Mouse (Mus musculus) hindbrain, embryonic 13.5 days (tissue): ENCODE data around the gene Tex2. TPM values are rescaled to one million over a fixed set of nuclear protein-coding genes. Genes with fewer than 3 reads are reported as not detected.
"Not testable (repeated sequence)": the region's sequence is repeated elsewhere in the genome, so short reads cannot be mapped to it uniquely, and the experiment has no call there.

Experiments used
- ATAC-seq: fragments of 200-750 bp; cut with Nextera tagmentation; 2 replicates; pipeline ENCODE4 v1.8.0; 2017; ENCODE audit warnings: moderate TSS enrichment; ENCODE audit not compliant: low FRiP score
- H3K27ac ChIP-seq: fragments of 300-500 bp; sonication (generic); 2 replicates; pipeline ENCODE4 v1.5.1; 2015; ENCODE audit warnings: inconsistent platforms, mild to moderate bottlenecking, moderate library complexity
- H3K27me3 ChIP-seq: fragments of 300-500 bp; sonication (generic); 2 replicates; pipeline ENCODE4 v1.6.1; 2015; ENCODE audit warnings: mild to moderate bottlenecking, inconsistent platforms
- H3K36me3 ChIP-seq: fragments of 300-500 bp; sonication (generic); 2 replicates; pipeline ENCODE4 v1.6.1; 2015; ENCODE audit warnings: mild to moderate bottlenecking, inconsistent platforms
- H3K4me1 ChIP-seq: fragments of 300-500 bp; sonication (generic); replicated peaks from 2 replicates; pipeline ENCODE4 v1.6.1; 2015; ENCODE audit warnings: inconsistent platforms
- H3K4me2 ChIP-seq: fragments of 300-500 bp; sonication (generic); 2 replicates; pipeline ENCODE4 v1.6.1; 2015; ENCODE audit warnings: inconsistent platforms, mild to moderate bottlenecking, moderate library complexity
- H3K4me3 ChIP-seq: fragments of 300-500 bp; sonication (generic); 2 replicates; pipeline ENCODE4 v1.5.1; 2015; ENCODE audit warnings: mild to moderate bottlenecking, inconsistent platforms
- H3K9ac ChIP-seq: fragments of 300-500 bp; sonication (generic); 2 replicates; pipeline ENCODE4 v1.6.1; 2015; ENCODE audit warnings: mild to moderate bottlenecking, inconsistent platforms
- H3K9me3 ChIP-seq: fragments of 300-500 bp; sonication (generic); 2 replicates; pipeline ENCODE4 v1.6.1; 2016; ENCODE audit warnings: inconsistent platforms
- WGBS: fragments of 180-500 bp; shearing (Covaris S2); methylation state at CpG from one replicate; pipeline ENCODE4 v1.1.7; 2015; 5-methylcytosine and 5-hydroxymethylcytosine counted together
- polyA plus RNA-seq: library from polyadenylated mRNA; unstranded; fragments of >200 nt; fragmentation: Nextera tagmentation; extraction: Ambion mirVana; gene quantifications from 2 replicates; pipeline ENCODE4 v1.2.1, GENCODE M21; 2015

Gene Tex2
- polyA plus RNA-seq, 1 experiment from 2014 or later, result 21.7 TPM

DNA sequence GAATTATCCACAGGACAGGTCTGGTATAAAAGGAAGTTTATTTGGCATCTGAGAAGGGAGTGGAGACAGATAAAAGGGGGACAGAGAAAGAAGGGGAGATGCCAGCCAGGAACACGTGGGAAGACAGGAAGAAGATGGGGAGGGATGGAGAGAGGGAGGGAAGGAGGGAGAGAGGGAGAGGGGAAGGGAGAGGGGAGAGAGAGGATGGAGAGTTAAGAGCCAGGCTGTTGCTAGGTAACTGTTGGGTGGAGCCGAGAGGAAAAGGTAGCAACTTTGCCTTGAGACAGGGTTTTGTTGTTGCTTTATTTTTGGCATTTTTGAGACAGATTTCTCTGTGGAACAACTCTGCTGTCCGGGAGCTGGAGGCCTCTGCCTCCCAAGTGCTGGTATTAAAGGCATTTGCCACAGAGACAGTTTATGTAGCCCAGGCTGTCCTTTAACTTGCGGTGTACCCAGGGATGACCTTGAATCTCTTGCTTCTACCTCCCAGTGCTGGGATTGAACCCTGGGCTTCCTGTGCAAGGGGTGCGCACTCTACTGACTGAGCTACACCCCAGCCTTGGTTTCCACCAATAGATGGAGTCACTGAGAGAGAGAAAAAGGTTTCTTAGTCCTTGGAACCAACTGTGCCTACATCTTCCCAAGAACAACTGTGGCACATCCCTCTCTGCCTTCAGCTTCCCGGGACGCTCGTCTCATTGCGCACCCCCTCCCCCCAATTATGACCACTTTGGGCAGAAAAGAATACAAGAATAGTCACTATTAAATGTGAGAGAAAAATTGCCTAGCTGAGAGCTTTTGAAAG is 25.5 kb upstream of the Tex2 start:
- no peak for ATAC-seq
- no peak overlapping the region for H3K4me3 ChIP-seq
- peaks cover 19% of the 10 kb centered on the region; the same call in 1 of the 2 replicates for H3K27me3 ChIP-seq
- H3K36me3 ChIP-seq, result no peaks in the 10 kb centered on the region
- H3K4me2 ChIP-seq, result no peak overlapping the region
- 36% methylated on average over 9 of the region's 9 CpGs for WGBS
- no peak overlapping the region for H3K27ac ChIP-seq
- H3K4me1 ChIP-seq, result peaks cover 16% of the 10 kb centered on the region
- H3K9ac ChIP-seq, result no peak overlapping the region
- H3K9me3 ChIP-seq, result no peaks in the 10 kb centered on the region

DNA sequence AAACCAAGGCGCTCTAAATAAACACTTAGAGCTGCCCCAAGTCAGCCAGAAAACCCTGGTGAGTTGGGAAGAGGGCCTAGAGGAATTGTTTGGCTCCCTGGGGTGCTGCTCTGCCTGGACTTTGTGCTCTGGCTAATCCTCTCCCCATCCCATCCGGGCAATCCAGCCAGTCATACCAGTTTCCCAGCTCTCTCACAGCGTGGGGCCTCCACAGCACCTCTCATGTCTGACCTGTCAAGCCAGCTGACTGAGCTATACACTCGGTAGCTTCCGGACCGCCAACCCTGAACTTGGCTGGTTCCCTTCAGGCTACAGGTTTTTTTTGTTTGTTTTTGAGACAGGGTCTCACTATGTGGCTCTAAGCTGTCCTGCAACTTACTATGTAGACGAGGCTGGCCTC is 24.5 kb upstream of the Tex2 start:
- Histone ChIP-seq H3K36me3 (no peaks in the 10 kb centered on the region), H3K4me1 (peaks cover 16% of the 10 kb centered on the region), H3K4me3 (no peak overlapping the region), H3K27me3 (peaks cover 19% of the 10 kb centered on the region; the same call in 1 of the 2 replicates), H3K27ac (no peak overlapping the region), H3K4me2 (no peak overlapping the region), H3K9ac (no peak overlapping the region), H3K9me3 (peaks cover under 1% of the 10 kb centered on the region; the same call in 1 of the 2 replicates)
- no peak for ATAC-seq
- WGBS, result 13% methylated on average over 7 of the region's 7 CpGs

DNA sequence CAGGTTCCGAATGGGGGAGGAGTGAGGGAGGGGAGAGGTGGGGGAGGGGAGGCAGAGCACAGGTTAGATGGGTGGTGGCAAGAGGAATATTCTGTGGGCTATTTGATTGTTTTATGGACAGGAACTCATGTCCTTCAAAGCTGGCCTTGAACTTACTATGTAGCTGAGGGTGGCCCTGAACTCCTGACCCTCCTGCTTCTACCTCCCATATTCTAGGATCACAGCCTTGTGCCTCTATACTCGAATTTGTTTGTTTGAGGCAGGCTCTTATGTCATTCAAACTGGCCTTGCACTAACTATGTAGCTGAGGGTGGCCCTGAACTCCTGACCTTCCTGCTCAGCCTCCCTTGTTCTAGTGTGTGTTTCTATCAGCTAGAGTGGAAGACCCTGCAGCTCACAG is 22.7 kb upstream of the Tex2 start:
- peaks cover 17% of the 10 kb centered on the region; the same call in 1 of the 2 replicates for H3K27me3 ChIP-seq
- H3K27ac ChIP-seq, result no peak overlapping the region
- H3K4me3 ChIP-seq, result no peak overlapping the region
- ATAC-seq, result no peak
- peaks cover 7% of the 10 kb centered on the region; the same call in 1 of the 2 replicates for H3K9me3 ChIP-seq
- 68% methylated on average over 2 of the region's 2 CpGs for WGBS
- H3K4me2 ChIP-seq, result no peak overlapping the region
- H3K9ac ChIP-seq, result no peak overlapping the region
- peaks cover 16% of the 10 kb centered on the region for H3K4me1 ChIP-seq
- H3K36me3 ChIP-seq, result no peaks in the 10 kb centered on the region

DNA sequence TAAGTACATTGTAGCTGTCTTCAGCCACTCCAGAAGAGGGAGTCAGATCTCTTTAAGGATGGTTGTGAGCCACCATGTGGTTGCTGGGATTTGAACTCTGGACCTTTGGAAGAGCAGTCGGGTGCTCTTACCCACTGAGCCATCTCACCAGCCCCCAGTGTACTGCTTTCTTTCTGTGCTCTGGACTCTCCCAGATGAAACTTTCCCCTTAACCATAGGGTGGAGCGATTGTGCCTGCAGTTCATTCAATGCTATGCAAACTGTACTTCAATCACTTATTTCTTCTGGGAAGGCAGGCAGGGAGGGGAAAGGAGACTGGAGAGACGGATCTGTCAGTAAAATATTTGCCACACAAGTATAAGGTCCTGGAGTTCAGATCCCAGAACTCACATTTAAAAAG is 21.0 kb upstream of the Tex2 start:
- not testable (repeated sequence) for H3K27ac ChIP-seq, ATAC-seq, H3K27me3 ChIP-seq, H3K9me3 ChIP-seq, H3K4me2 ChIP-seq, H3K9ac ChIP-seq, H3K36me3 ChIP-seq, H3K4me3 ChIP-seq
- peaks cover 10% of the 10 kb centered on the region for H3K4me1 ChIP-seq
- 92% methylated on average over 3 of the region's 3 CpGs for WGBS

DNA sequence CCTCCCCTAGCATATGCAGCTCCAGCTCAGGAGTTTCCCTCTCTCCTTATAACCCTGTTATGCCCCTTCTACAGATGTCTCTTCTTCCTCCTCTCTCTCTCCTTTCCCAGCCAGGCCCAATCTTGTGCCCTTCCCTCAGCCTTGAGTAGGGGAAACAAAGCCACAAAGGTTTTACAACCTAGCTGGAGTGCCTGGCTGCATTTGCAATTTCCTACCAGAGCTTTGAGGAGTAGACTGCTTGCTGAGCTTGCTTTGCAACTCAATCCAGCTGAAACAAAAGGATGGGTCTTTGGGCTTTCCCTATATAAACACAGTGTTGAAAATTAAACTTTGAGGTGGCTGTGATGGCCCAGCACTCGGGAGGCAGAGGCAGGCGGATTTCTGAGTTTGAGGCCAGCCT is 20.2 kb upstream of the Tex2 start:
- H3K27ac ChIP-seq, result no peak overlapping the region
- no peak for ATAC-seq
- 93% methylated on average over 2 of the region's 2 CpGs for WGBS

DNA sequence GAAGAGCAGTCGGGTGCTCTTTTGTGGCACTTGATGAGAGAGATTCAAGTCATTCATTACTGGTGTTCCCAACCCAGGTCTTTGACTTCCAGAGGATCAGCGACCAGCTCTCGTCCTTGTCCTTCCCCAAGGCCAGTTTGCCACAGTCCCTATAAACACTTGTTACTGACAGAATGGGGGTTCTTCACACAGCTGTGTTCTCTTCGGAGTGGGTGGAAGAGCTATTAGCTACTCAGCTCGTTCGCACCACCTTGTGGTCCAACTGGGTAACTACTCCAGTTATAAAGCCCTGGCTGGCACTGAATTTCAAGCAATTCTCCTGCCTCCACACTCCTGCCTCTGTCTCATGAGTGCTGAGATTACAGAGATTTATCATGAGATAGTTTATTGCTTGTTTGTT is 14.5 kb upstream of the Tex2 start:
- H3K4me3 ChIP-seq, result no peak overlapping the region
- 20% methylated on average over 6 of the region's 6 CpGs for WGBS

More for the DNA sequence above, 20.2 kb upstream of the Tex2 start:
- H3K4me2 ChIP-seq, result no peak overlapping the region
- H3K9me3 ChIP-seq, result peaks cover 7% of the 10 kb centered on the region; the same call in 1 of the 2 replicates
- no peaks in the 10 kb centered on the region for H3K36me3 ChIP-seq
- peaks cover 3% of the 10 kb centered on the region; the same call in 1 of the 2 replicates for H3K4me1 ChIP-seq
- H3K4me3 ChIP-seq, result no peak overlapping the region
- no peak overlapping the region for H3K9ac ChIP-seq
- 0 out of 2 replicates have a peak, but pooled peaks cover under 1% of the 10 kb centered on the region for H3K27me3 ChIP-seq

DNA sequence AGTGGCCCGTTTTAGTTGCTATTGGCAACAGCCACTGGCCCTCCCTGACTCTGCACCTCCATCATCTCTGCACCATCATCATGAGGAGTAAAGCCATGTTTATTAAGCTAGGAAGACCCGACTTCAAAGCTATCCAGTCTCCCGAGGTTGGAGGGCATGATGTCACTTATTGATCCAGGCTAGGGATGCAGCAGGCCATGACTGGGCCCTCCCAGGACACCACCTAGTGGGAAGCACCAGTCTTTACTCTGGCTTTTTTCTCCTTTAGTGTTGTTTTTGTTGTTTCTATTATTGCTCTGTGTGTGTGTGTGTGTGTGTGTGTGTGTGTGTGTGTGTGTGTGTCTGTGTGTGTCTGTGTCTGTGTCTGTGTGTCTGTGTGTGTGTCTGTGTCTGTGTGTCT is 12.4 kb upstream of the Tex2 start:
- H3K9me3 ChIP-seq, result no peaks in the 10 kb centered on the region

More for the DNA sequence above, 14.5 kb upstream of the Tex2 start:
- Histone ChIP-seq H3K9ac (no peak overlapping the region), H3K27me3 (no peaks in the 10 kb centered on the region), H3K27ac (no peak overlapping the region), H3K4me1 (no peaks in the 10 kb centered on the region), H3K4me2 (no peak overlapping the region), H3K36me3 (no peaks in the 10 kb centered on the region), H3K9me3 (peaks cover 6% of the 10 kb centered on the region; the same call in 1 of the 2 replicates)
- no peak for ATAC-seq

DNA sequence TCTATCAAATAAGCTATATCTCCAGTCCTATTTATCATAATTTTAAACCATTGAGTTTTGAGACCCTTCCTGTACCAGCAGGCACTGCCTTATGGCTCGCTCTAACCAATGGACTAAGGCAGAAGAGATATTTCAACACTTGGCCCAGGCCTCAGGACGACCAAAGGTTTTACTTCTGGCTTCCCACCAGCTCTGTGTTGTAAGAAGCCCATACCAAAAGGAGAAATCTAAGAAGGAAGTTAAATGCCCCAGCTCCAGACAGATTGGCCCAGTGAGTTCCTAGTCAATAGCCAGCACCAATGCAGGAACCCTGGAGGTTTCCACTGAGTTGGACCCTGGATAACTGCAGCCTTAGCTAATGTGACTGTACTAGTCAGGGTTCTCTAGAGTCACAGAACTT is 10.4 kb upstream of the Tex2 start:
- WGBS, result 82% methylated on average over 2 of the region's 2 CpGs
- H3K4me3 ChIP-seq, result no peak overlapping the region
- H3K9me3 ChIP-seq, result no peaks in the 10 kb centered on the region
- H3K4me2 ChIP-seq, result no peak overlapping the region
- no peak overlapping the region for H3K27ac ChIP-seq
- H3K4me1 ChIP-seq, result no peaks in the 10 kb centered on the region
- ATAC-seq, result no peak
- no peaks in the 10 kb centered on the region for H3K27me3 ChIP-seq
- H3K36me3 ChIP-seq, result no peaks in the 10 kb centered on the region
- no peak overlapping the region for H3K9ac ChIP-seq

More for the DNA sequence above, 12.4 kb upstream of the Tex2 start:
- Histone ChIP-seq H3K27ac (no peak overlapping the region), H3K36me3 (no peaks in the 10 kb centered on the region), H3K4me3 (no peak overlapping the region), H3K4me2 (no peak overlapping the region), H3K27me3 (no peaks in the 10 kb centered on the region), H3K9ac (no peak overlapping the region), H3K4me1 (no peaks in the 10 kb centered on the region)
- 51% methylated on average over 3 of the region's 3 CpGs for WGBS
- no peak for ATAC-seq

DNA sequence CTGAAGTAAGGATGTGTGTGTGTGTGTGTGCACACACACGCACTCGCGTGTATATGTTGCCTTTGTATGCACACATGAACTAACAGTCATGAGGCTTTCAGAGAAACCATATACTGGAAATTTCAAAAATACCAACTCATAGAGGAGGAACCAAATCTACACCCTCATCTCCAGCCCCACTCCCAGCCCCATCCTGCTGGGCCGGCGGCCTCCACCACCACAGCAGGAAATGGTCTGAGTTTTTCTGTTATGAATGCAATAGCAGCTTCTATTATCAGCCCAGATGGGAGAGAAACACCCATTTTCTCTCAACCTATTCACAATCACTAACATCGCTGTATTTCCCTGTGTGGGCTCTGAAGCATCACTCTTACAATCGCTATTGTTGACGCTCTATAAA is 8.8 kb upstream of the Tex2 start:
- no peak overlapping the region for H3K9ac ChIP-seq
- H3K4me2 ChIP-seq, result no peak overlapping the region
- H3K36me3 ChIP-seq, result no peaks in the 10 kb centered on the region
- no peak overlapping the region for H3K4me3 ChIP-seq
- ATAC-seq, result no peak
- no peaks in the 10 kb centered on the region for H3K27me3 ChIP-seq
- whole genome bisulfite sequencing, result 89% methylated on average over 8 of the region's 8 CpGs
- H3K4me1 ChIP-seq, result no peaks in the 10 kb centered on the region
- H3K27ac ChIP-seq, result no peak overlapping the region
- no peaks in the 10 kb centered on the region for H3K9me3 ChIP-seq

DNA sequence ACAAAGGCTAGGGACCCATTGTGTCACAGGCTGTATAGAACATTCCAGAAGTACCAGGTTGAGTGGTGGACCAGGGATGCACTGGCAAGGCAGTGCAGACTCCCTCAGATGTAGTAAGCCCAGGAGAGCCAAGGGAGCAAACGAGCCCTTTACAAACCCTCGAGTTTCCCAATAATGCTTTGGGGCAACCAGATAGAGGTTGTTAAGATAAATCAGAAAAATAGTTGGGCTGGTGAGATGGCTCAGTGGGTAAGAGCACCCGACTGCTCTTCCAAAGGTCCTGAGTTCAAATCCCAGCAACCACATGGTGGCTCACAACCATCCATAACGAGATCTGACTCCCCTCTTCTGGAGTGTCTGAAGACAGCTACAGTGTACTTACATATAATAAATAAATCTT is 5.5 kb upstream of the Tex2 start:
- ATAC-seq, H3K4me1 ChIP-seq, H3K36me3 ChIP-seq, H3K4me3 ChIP-seq, H3K9ac ChIP-seq, H3K27me3 ChIP-seq, H3K27ac ChIP-seq, H3K9me3 ChIP-seq, H3K4me2 ChIP-seq: not testable (repeated sequence)
- 86% methylated on average over 4 of the region's 4 CpGs for WGBS

DNA sequence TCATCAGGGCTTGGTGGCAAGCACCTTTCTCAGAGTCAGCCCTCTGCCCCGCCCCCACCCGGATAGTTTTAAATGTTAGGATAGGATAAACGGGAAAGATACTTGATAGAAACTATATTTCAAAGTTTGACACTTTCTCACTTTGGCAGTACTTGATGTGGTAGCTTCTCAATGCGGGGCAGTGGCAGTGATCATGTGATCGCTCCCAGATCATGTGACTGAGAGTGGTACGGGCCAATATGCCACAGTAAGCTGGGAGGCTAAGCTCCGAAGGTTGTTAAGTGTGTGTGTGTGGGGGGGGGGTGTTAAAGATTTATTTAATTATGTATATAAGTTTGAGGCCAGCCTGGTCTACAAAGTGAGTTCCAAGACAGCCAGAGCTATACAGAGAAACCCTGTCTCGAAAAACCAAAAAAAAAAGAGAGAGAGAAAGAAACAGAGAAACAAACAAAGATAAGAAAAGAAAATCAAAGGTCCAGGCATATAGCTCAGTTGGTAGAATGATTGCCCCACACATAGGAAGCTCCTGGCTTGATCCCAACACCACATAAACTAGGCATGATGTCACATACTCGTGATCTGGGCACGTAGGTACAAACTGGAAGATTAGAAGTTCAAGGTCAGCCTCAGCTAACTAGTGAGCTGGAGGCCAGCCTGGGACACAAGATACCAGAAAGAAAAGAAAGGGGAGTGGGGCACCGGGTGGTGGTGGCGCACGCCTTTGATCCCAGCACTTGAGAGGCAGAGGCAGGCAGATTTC is 4.8 kb upstream of the Tex2 start:
- Histone ChIP-seq H3K4me3 (no peak overlapping the region), H3K9ac (no peak overlapping the region)
- no peak for ATAC-seq

DNA sequence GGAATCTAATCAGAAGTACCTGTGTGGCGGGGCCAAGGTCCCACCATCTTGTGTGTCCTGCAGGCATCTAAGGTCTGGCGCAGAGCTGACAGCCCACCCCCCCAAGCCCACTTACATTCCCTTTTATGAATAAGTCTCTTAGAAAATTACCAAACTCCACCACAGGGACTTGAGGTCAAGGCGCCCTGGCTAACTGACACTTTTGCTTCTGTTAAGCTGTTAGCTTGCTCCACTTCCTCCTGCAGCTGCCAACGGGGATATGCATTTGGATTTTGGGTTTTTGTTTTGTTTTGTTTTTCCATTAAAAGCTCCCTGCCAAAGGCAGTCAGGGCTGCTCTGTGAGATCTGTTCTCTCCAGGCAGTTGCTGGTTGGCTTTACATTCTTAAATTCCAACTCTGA is 2.3 kb upstream of the Tex2 start:
- peaks cover 16% of the 10 kb centered on the region for H3K4me1 ChIP-seq
- no peaks in the 10 kb centered on the region for H3K9me3 ChIP-seq
- no peak for ATAC-seq
- no peak overlapping the region for H3K4me3 ChIP-seq
- 86% methylated on average over 4 of the region's 4 CpGs for WGBS
- no peak overlapping the region for H3K9ac ChIP-seq
- H3K27ac ChIP-seq, result no peak overlapping the region
- H3K27me3 ChIP-seq, result 0 out of 2 replicates have a peak, but pooled peaks cover 6% of the 10 kb centered on the region
- H3K4me2 ChIP-seq, result no peak overlapping the region
- H3K36me3 ChIP-seq, result no peaks in the 10 kb centered on the region

More for the DNA sequence above, 4.8 kb upstream of the Tex2 start:
- Histone ChIP-seq H3K36me3 (no peaks in the 10 kb centered on the region), H3K9me3 (no peaks in the 10 kb centered on the region), H3K27ac (no peak overlapping the region), H3K4me2 (no peak overlapping the region), H3K27me3 (no peaks in the 10 kb centered on the region), H3K4me1 (peaks cover 4% of the 10 kb centered on the region; the same call in 1 of the 2 replicates)
- WGBS, result 85% methylated on average over 13 of the region's 13 CpGs
